Mouse (Mus musculus): ENCODE data around the gene Renbp. TPM values are rescaled to one million over a fixed set of nuclear protein-coding genes. Genes with fewer than 3 reads are reported as not detected.

Renbp gene
- polyA plus RNA-seq, 1 experiment from 2014 or later, result 12.3 TPM

GRCm38 (mm10) chrX:73880194-73881035, 50.2 kb downstream of the Renbp start:
- 27% methylated on average over 42 of the region's 48 CpGs for WGBS
- Histone ChIP-seq H3K9ac (replicated peaks) (peak overlapping the region; percentile 77), H3K27ac (peak overlapping the region; percentile 75)

GRCm38 (mm10) chrX:73877014-73877413, 53.6 kb downstream of the Renbp start:
- H3K4me2 ChIP-seq (replicated peaks), result peak overlapping the region; percentile 43
- H3K4me3 ChIP-seq (replicated peaks), result peak overlapping the region; percentile 13; the same call in 1 of the 2 replicates
- 64% methylated on average over 1 of the region's 1 CpGs for WGBS

More at GRCm38 (mm10) chrX:73880194-73881035, 50.2 kb downstream of the Renbp start:
- Histone ChIP-seq H3K36me3 (no peaks in the 10 kb centered on the region), H3K4me2 (replicated peaks) (peak overlapping the region; percentile 60), H3K27me3 (no peaks in the 10 kb centered on the region), H3K9me3 (no peaks in the 10 kb centered on the region), H3K4me3 (replicated peaks) (peak overlapping the region; percentile 55), H3K4me1 (replicated peaks) (peaks cover 29% of the 10 kb centered on the region)
- ATAC-seq, result peak; percentile 75

GRCm38 (mm10) chrX:73875881-73876280, 54.8 kb downstream of the Renbp start:
- no peak overlapping the region for H3K9ac ChIP-seq (replicated peaks)
- no peaks in the 10 kb centered on the region for H3K27me3 ChIP-seq
- H3K27ac ChIP-seq, result no peak overlapping the region
- H3K4me1 ChIP-seq (replicated peaks), result peaks cover 47% of the 10 kb centered on the region
- ATAC-seq, result no peak
- peak overlapping the region; percentile 43 for H3K4me2 ChIP-seq (replicated peaks)
- 67% methylated on average over 2 of the region's 2 CpGs for whole genome bisulfite sequencing
- peak overlapping the region; percentile 13; the same call in 1 of the 2 replicates for H3K4me3 ChIP-seq (replicated peaks)
- no peaks in the 10 kb centered on the region for H3K36me3 ChIP-seq
- no peaks in the 10 kb centered on the region for H3K9me3 ChIP-seq

More at GRCm38 (mm10) chrX:73877014-73877413, 53.6 kb downstream of the Renbp start:
- Histone ChIP-seq H3K36me3 (no peaks in the 10 kb centered on the region), H3K27ac (no peak overlapping the region), H3K9ac (replicated peaks) (no peak overlapping the region), H3K27me3 (no peaks in the 10 kb centered on the region), H3K4me1 (replicated peaks) (peaks cover 46% of the 10 kb centered on the region), H3K9me3 (no peaks in the 10 kb centered on the region)
- no peak for ATAC-seq

Other genes with a start within 250 kb of the Renbp start
- 116 and 118 TPM in 2 replicates for gene Bcap31, start 214.7 kb downstream of the Renbp start, polyA plus RNA-seq (2015; fragmentation: Nextera tagmentation; extraction: Ambion mirVana)
- gene Abcd1, start 214.3 kb downstream of the Renbp start, polyA plus RNA-seq (2015; fragmentation: Nextera tagmentation; extraction: Ambion mirVana), result 9.6 and 11.8 TPM in 2 replicates
- gene Plxnb3, start 173.8 kb downstream of the Renbp start, polyA plus RNA-seq (2015; fragmentation: Nextera tagmentation; extraction: Ambion mirVana), result 0.07 and 0.08 TPM in 2 replicates
- gene Srpk3, start 156.4 kb downstream of the Renbp start, polyA plus RNA-seq (2015; fragmentation: Nextera tagmentation; extraction: Ambion mirVana), result 1.3 and 1.4 TPM in 2 replicates
- 225 and 228 TPM in 2 replicates for gene Idh3g, start 144.0 kb downstream of the Renbp start, polyA plus RNA-seq (2015; fragmentation: Nextera tagmentation; extraction: Ambion mirVana)
- gene Ssr4, start 143.8 kb downstream of the Renbp start, polyA plus RNA-seq (2015; fragmentation: Nextera tagmentation; extraction: Ambion mirVana), result 133 and 139 TPM in 2 replicates
- 4.3 and 4.7 TPM in 2 replicates for gene Pdzd4, start 105.9 kb downstream of the Renbp start, polyA plus RNA-seq (2015; fragmentation: Nextera tagmentation; extraction: Ambion mirVana)
- gene Avpr2, start 38.7 kb downstream of the Renbp start, polyA plus RNA-seq (2015; fragmentation: Nextera tagmentation; extraction: Ambion mirVana), result 0.24 and 0.27 TPM in 2 replicates
- gene L1cam, start 34.7 kb downstream of the Renbp start, polyA plus RNA-seq (2015; fragmentation: Nextera tagmentation; extraction: Ambion mirVana), result 73.8 and 80.8 TPM in 2 replicates
- gene Arhgap4, start 9.0 kb downstream of the Renbp start, polyA plus RNA-seq (2015; fragmentation: Nextera tagmentation; extraction: Ambion mirVana), result 2.8 and 2.9 TPM in 2 replicates
- gene Naa10, start 8.9 kb downstream of the Renbp start, polyA plus RNA-seq (2015; fragmentation: Nextera tagmentation; extraction: Ambion mirVana), result 107 and 108 TPM in 2 replicates
- 61.9 and 63.0 TPM in 2 replicates for gene Hcfc1, start 35.5 kb upstream of the Renbp start, polyA plus RNA-seq (2015; fragmentation: Nextera tagmentation; extraction: Ambion mirVana)
- 37.4 and 44.3 TPM in 2 replicates for gene Irak1, start 93.1 kb upstream of the Renbp start, polyA plus RNA-seq (2015; fragmentation: Nextera tagmentation; extraction: Ambion mirVana)
- gene Opn1mw, start 196.6 kb upstream of the Renbp start, polyA plus RNA-seq (2015; fragmentation: Nextera tagmentation; extraction: Ambion mirVana), result not detected in 2 replicates
- 17.0 and 18.9 TPM in 2 replicates for gene Mecp2, start 204.5 kb upstream of the Renbp start, polyA plus RNA-seq (2015; fragmentation: Nextera tagmentation; extraction: Ambion mirVana)
- not detected in 2 replicates for gene Tex28, start 237.0 kb upstream of the Renbp start, polyA plus RNA-seq (2015; fragmentation: Nextera tagmentation; extraction: Ambion mirVana)
- 0.08 and 0.13 TPM in 2 replicates for gene Tktl1, start 246.4 kb upstream of the Renbp start, polyA plus RNA-seq (2015; fragmentation: Nextera tagmentation; extraction: Ambion mirVana)